Mouse (Mus musculus): Measurements from ENCODE around the gene Trim8. TPM values are rescaled to one million over a fixed set of nuclear protein-coding genes. Genes with fewer than 3 reads are reported as not detected.
A peak's percentile ranks its signal among the peaks of the same experiment; 100 is the strongest.

Gene Trim8
- polyA plus RNA-seq, 1 experiment from 2014 or later, result 35.1 TPM

DNA sequence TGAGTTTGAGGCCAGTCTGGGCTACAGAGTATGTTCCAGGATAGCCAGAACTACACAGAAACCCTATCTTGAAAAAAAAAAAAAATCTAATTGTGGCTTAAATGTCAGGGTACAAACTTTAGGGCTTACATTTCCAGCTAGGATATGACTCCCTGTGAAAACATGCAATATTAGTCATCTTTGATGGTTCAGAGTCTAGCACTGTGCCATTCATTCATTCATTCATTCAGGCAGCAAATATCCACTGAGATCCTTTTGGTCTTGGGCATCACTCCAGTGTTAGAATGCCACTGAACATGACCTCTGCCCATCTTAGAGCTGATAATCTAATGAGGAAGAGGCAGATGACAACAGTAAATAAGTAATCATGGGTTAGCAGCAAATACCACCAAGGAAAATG, 20.2 kb downstream of the Trim8 start:
- Histone ChIP-seq H3K4me3 (replicated peaks) (no peak overlapping the region), H3K27ac (no peak overlapping the region), H3K9ac (no peak overlapping the region), H3K9me3 (no peaks in the 10 kb centered on the region), H3K36me3 (replicated peaks) (peaks cover 2% of the 10 kb centered on the region; the same call in 1 of the 2 replicates), H3K4me1 (peaks cover 69% of the 10 kb centered on the region), H3K27me3 (no peaks in the 10 kb centered on the region), H3K4me2 (no peak overlapping the region)
- ATAC-seq (ENCODE audit: low FRiP score), result no peak

DNA sequence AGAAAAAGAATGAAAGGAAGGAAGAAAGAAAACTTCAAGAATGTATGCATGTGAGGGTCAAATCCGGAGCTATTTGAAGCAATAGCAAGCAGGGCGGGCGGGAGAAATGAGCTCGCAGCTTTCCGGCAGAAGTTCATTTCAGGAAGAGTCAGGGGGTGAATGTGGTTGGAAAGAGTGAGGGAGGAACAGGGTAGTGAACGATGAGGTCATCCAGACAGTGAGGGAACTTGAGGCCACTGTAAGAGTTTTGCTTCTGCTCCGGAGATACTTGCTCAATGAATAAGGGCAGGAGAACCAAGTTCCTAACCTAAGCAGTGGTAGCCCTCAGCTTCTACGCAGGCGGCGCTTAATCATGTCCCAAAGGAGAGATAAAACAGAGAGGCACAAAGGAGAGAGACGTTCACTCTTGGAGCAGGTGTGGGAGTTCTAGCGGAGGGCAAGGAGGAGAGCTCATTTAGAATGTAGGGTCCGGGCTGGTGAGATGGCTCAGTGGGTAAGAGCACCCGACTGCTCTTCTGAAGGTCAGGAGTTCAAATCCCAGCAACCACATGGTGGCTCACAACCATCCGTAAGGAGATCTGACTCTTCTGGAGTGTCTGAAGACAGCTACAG, 21.0 kb downstream of the Trim8 start:
- Histone ChIP-seq H3K9me3 (no peaks in the 10 kb centered on the region), H3K4me2 (0 out of 2 replicates have a peak overlapping the region, but pooled peaks have one; percentile 54), H3K4me3 (replicated peaks) (no peak overlapping the region), H3K36me3 (replicated peaks) (no peaks in the 10 kb centered on the region), H3K4me1 (peaks cover 72% of the 10 kb centered on the region), H3K9ac (0 out of 2 replicates have a peak overlapping the region, but pooled peaks have one; percentile 45), H3K27ac (peak overlapping the region; percentile 95), H3K27me3 (no peaks in the 10 kb centered on the region)
- no peak for ATAC-seq (ENCODE audit: low FRiP score)
- 44% methylated on average over 15 of the region's 15 CpGs for WGBS

DNA sequence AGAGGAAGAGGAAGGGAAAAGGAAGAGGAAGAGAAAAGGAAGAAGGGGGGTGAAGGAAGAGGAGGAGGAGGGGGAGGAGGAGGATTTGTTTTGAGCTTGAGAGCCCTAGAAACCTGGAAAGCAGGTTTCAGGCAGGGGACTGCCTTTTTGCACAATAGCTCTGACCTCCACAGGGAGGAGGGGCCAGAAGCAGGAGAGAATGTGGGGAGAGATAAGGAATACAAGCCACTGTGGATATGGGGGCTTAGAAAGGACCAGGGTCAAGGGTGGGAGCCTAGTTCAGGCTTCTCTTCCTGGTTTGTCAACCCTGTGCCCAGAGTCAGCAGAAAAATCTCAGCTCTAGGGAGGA, 21.6 kb downstream of the Trim8 start:
- no peaks in the 10 kb centered on the region for H3K36me3 ChIP-seq (replicated peaks)
- H3K4me2 ChIP-seq, result peak overlapping the region; percentile 54
- no peaks in the 10 kb centered on the region for H3K27me3 ChIP-seq
- peak overlapping the region; percentile 25; the same call in 1 of the 2 replicates for H3K4me3 ChIP-seq (replicated peaks)
- peaks cover 72% of the 10 kb centered on the region for H3K4me1 ChIP-seq
- H3K9me3 ChIP-seq, result no peaks in the 10 kb centered on the region
- H3K27ac ChIP-seq, result peak overlapping the region; percentile 95
- no peak for ATAC-seq (ENCODE audit: low FRiP score)
- peak overlapping the region; percentile 45; the same call in 1 of the 2 replicates for H3K9ac ChIP-seq

DNA sequence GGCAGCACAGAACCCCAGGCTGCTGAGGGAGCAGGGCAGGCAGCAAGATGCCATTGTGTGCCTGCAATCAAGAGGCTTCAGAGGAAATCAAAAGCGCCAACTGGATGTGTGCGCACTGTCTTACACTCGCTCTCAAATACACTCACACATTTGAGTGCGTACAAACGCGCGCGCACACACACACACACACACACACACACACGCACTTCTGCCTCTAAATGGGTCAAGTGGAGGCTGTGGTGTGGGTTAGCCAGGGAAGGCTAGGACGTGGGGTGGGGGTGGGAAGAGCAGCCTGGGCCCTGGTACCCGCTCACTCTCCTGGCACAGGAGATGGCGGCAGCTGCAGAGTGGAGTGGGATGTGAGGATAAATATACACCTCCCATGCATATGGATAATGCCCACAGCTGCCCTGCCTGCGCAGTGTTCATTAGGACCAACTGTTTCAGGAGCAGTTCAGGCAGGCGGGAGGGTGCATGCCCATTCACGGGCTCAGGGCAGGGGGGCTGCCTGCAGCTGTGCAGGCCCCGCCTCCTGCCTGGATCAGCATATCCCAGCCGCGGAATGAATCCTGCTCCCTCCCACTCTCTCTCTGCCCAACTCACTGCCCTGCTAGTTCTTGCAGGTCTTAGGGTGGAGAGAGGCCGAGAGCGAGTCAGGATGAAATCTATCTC, 22.1 kb downstream of the Trim8 start:
- H3K4me3 ChIP-seq (replicated peaks), result peak overlapping the region; percentile 25
- under 1% methylated on average over 20 of the region's 20 CpGs for WGBS
- peaks cover 72% of the 10 kb centered on the region for H3K4me1 ChIP-seq
- H3K27ac ChIP-seq, result peak overlapping the region; percentile 95
- no peaks in the 10 kb centered on the region for H3K9me3 ChIP-seq
- H3K36me3 ChIP-seq (replicated peaks), result no peaks in the 10 kb centered on the region
- peak overlapping the region; percentile 54 for H3K4me2 ChIP-seq
- H3K9ac ChIP-seq, result peak overlapping the region; percentile 45; the same call in 1 of the 2 replicates
- no peaks in the 10 kb centered on the region for H3K27me3 ChIP-seq
- peak; percentile 91 for ATAC-seq (ENCODE audit: low FRiP score)

DNA sequence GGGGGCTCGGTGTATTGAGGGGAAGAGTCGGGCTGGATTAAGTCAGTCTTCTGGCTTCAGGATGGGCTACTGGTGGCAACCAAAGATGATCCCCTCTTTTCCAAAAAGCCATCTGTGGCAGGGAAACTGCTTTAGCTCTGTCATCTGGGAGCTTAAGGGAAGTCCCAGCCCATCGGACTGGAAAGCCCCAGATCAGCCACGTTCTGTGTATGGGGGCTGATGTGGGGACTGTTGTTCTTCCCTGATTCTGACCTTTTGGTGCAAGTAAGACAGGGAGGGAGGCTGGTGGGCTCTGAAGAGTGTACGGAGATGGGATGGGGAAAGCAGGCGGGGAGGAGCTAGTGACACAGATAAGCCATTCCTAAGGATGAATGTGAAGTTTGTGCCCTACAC, 22.6 kb downstream of the Trim8 start:
- H3K9ac ChIP-seq, result peak overlapping the region; percentile 43
- H3K9me3 ChIP-seq, result no peaks in the 10 kb centered on the region
- H3K4me3 ChIP-seq (replicated peaks), result peak overlapping the region; percentile 25
- H3K27ac ChIP-seq, result peak overlapping the region; percentile 95
- peaks cover 72% of the 10 kb centered on the region for H3K4me1 ChIP-seq
- no peak; the same call in 1 of the 2 replicates for ATAC-seq (ENCODE audit: low FRiP score)
- no peaks in the 10 kb centered on the region for H3K27me3 ChIP-seq
- 11% methylated on average over 6 of the region's 6 CpGs for WGBS
- peak overlapping the region; percentile 54 for H3K4me2 ChIP-seq
- no peaks in the 10 kb centered on the region for H3K36me3 ChIP-seq (replicated peaks)

DNA sequence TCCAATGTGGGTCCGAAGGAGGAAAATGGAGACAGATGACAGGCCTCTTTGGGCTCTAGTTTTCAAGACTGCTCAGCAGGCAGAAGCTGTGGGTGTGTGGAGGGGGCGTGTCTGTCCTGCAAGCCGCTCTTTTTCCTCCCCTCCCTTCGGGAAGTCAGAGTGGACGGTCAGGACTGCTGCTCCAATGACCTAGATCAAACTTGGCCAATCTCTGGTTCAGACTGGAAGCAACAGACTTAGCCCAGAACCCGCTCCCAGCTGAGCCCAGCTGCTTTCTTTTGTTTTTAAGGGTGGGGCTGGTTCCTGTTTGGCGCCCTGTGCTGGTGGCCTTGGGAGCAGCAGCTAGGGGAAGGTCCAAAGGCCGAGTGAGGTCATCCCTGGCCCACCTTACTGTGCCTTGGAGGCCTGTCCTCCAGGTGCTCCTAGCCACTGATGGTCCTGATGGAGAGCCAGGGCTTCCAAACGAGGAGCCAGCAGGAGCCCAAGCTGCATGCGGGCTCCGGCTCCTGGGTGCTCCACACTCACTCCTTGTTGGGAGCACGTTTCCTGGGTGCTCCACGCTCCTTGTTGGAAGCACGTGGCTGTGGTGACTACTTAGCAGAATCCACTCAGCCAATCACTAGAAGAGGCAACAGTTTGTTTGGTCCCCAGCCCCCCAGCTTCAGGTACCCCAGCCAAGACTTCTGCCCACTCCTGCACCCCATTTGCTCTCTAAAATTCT, 23.3 kb downstream of the Trim8 start:
- Histone ChIP-seq H3K36me3 (replicated peaks) (no peaks in the 10 kb centered on the region), H3K9ac (peak overlapping the region; percentile 43; the same call in 1 of the 2 replicates), H3K4me2 (peak overlapping the region; percentile 54), H3K9me3 (no peaks in the 10 kb centered on the region), H3K4me3 (replicated peaks) (peak overlapping the region; percentile 25; the same call in 1 of the 2 replicates), H3K27ac (peak overlapping the region; percentile 95), H3K4me1 (peaks cover 74% of the 10 kb centered on the region), H3K27me3 (no peaks in the 10 kb centered on the region)
- no peak for ATAC-seq (ENCODE audit: low FRiP score)
- WGBS, result 23% methylated on average over 14 of the region's 14 CpGs

DNA sequence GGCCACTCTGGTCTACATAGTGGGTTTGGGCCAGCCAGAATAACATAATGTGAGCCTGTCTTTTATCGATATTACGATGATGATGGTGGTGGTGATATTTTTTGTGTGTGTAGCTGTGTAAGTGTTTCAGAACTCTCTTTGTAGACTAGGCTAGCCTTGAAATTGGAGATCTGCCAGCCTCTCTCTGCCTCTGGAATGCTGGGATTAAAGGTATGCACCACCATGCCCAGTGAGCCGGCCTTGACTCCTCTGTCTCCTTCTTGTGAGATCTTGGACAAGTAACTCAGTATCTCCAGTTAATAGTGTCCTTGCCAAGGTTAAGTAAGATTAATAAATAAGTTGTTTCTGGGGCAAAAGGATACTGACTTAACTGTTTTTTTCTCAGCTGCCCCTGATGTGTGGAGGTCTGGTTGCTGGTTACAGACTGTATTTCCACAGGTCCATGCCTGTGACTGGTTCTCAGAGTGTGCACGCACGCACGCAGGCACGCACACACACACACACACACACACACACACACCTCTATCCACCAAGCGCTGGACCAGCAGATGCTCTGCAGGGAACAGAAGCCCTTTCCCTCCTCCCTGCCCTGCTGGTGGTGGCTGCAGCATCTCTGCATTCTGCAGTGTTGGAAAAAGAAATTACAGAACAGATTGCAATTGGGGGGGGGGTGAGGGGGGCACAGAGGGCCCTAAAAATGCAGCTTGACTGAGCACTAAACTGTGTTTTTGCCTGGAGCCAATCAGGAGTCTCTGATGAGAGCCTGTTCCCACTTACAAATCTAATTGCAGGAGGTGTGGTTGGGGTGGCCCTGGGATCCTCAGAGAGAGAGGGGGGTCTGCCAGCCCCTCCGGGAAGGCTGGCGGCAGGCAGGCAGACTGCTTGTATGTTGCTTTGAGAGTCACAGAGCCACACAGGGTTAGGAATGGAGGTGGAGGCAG, 24.5 kb downstream of the Trim8 start:
- no peaks in the 10 kb centered on the region for H3K27me3 ChIP-seq
- ATAC-seq (ENCODE audit: low FRiP score), result no peak
- 36% methylated on average over 10 of the region's 10 CpGs for WGBS
- peak overlapping the region; percentile 12; the same call in 1 of the 2 replicates for H3K9ac ChIP-seq
- H3K9me3 ChIP-seq, result no peaks in the 10 kb centered on the region
- H3K27ac ChIP-seq, result peak overlapping the region; percentile 81
- H3K36me3 ChIP-seq (replicated peaks), result no peaks in the 10 kb centered on the region
- no peak overlapping the region for H3K4me2 ChIP-seq
- peaks cover 86% of the 10 kb centered on the region for H3K4me1 ChIP-seq
- H3K4me3 ChIP-seq (replicated peaks), result no peak overlapping the region

DNA sequence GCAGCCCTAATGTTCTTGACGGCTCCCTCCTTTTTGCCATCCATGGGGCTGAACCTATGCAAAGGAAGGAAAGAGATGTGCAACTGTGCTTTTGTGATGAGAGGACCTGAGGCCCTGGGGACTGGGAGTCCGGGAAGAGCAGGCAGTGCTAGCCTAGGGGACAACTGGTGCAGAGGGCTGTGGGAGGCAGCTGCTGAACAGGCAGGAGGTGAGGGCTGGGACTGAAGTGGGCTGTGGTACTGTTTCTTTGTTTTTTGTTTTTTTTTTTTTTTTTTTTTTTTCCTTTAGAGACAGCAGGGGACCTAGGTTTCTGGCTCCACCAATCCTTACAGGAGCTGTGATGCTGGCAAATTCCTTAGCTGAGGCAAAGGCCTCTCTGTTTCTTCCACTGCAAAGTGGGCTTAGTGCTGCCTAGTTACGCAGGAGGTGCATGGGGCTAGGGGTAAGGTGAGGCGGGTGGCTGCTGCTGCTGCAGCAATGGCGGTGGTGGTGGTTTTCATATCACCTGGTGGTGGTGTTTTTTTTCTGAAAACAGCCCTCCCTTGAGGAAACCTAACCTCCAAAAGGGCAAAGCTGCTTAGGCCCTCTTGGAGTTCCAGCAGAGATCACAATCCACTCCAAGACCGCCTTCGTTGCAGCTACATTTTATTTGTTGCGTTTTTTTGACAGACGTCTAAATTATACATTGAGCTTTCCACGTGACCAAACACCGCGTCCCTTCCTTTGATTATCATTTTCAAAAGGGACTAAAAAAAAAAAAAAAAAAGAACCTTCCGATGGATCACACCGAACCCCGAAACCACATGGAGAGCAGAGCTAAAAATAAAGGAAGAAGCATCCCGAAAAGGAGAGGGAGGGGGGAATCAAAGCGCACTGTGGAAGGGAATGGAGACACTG, 26.4 kb downstream of the Trim8 start:
- H3K4me2 ChIP-seq, result peak overlapping the region; percentile 60
- H3K36me3 ChIP-seq (replicated peaks), result no peaks in the 10 kb centered on the region
- ATAC-seq (ENCODE audit: low FRiP score), result no peak
- 7% methylated on average over 17 of the region's 17 CpGs for WGBS
- peak overlapping the region; percentile 26 for H3K4me3 ChIP-seq (replicated peaks)
- H3K9me3 ChIP-seq, result no peaks in the 10 kb centered on the region
- H3K9ac ChIP-seq, result peak overlapping the region; percentile 51; the same call in 1 of the 2 replicates
- H3K27me3 ChIP-seq, result no peaks in the 10 kb centered on the region
- peaks cover 99% of the 10 kb centered on the region for H3K4me1 ChIP-seq
- peak overlapping the region; percentile 95 for H3K27ac ChIP-seq

DNA sequence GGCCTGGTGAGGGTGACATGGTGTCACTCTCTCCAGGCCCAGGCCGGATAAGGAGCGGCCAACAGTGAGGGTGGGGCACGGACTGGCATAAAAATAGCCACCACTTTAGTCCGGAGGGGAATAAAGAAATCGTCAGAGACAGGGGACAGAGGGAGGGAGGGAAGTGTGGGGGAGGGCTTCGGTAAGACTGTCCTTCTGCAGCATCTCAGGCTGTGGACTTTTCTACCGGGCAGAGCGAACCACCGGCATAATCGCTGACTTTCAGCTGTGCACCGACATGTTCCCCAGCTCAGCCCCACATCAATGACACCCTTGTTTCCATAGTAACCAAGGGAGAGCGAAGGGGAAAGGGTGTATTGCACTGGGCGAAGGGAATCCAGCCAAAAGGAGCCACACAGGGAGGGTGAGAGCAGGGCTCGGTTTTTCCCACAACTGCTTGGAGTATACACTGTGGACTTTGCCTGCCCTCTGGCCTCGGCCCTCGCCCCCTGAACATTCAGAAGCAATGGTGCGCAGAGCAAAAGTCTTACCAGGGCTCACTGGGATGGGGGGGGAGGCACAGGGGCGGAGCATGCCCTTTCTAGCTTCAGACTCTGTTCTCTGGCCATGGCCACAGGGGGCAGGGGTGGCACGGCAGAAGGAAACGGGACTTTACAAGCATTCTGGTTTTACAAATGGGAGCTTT, 27.2 kb downstream of the Trim8 start:
- H3K4me2 ChIP-seq, result peak overlapping the region; percentile 60
- H3K27me3 ChIP-seq, result no peaks in the 10 kb centered on the region
- peak overlapping the region; percentile 26 for H3K4me3 ChIP-seq (replicated peaks)
- ATAC-seq (ENCODE audit: low FRiP score), result peak; percentile 57
- no peaks in the 10 kb centered on the region for H3K9me3 ChIP-seq
- peaks cover 99% of the 10 kb centered on the region for H3K4me1 ChIP-seq
- peak overlapping the region; percentile 95 for H3K27ac ChIP-seq
- H3K36me3 ChIP-seq (replicated peaks), result no peaks in the 10 kb centered on the region
- peak overlapping the region; percentile 51 for H3K9ac ChIP-seq
- under 1% methylated on average over 20 of the region's 20 CpGs for WGBS

DNA sequence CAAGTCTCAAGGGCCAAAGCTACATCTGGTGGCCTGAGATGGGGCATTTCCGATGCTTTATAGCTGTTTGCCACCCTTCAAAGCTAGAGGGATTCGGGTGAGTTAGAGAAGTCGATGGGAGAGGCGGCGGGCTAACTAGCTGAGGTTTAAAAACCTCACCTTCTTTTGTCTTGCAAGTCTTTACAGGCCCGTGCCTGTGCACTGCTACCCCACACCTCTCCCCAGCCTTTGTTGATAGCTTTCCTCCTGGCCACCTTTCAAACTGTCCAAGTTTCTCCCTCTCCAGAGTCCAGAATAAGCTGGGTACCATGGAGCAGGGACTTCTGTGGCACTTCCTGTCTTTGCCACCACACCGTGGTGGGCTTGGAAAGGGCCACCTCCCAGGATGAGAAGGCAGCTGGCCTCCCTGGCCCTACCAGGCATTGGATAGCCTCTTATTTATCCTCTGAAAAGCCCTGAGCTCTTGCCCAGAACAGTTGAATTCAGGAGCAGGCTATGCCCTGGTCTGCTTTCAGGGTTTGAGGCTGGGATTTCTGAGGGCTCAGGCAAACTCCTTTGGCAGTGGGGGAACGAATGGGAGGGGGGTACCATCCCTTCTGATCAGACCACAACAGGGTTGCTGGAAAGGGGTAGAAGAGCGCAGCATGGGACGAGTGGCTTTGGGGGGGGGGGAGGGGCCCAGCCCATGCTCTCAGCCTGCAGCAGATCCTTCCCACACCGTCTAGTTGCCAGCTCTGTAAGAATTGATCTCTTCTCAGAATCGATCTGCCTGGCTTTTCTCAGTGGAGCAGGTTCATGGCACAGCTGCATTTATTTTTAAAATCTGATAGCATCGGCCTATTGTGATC, 28.3 kb downstream of the Trim8 start:
- H3K9ac ChIP-seq, result peak overlapping the region; percentile 51
- WGBS, result 4% methylated on average over 13 of the region's 13 CpGs

More for the DNA sequence above, 28.3 kb downstream of the Trim8 start:
- Histone ChIP-seq H3K27ac (peak overlapping the region; percentile 95), H3K4me1 (peaks cover 95% of the 10 kb centered on the region), H3K4me3 (replicated peaks) (no peak overlapping the region), H3K9me3 (no peaks in the 10 kb centered on the region), H3K4me2 (peak overlapping the region; percentile 60), H3K36me3 (replicated peaks) (peaks cover 3% of the 10 kb centered on the region; the same call in 1 of the 2 replicates), H3K27me3 (no peaks in the 10 kb centered on the region)
- ATAC-seq (ENCODE audit: low FRiP score), result no peak
